8 mouse cellular contexts compared by ENCODE assay signal in the genomic region with DNA sequence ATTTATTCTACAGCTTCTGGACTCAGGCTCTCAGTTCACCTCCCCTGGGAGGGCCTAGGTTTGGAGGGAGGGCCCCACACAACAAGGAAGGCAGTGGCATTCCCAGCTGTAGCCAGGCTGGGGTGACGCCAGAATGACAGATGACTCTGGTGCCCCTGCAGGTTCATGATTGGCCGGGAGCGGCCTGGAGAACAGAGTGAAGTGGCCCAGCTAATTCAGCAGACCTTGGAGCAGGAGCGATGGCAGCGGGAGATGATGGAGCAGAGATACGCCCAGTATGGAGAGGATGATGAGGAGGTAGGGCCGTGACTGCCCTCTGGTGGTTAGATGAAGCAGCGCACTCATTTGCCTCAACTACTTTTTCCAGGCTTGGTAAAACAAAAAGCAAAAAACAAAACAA. TPM values are rescaled to one million over a fixed set of nuclear protein-coding genes. Genes with fewer than 3 reads are reported as not detected.
DNase-seq lines count a peak whose midpoint lies in the region; ATAC-seq lines count a peak whose summit lies in the region.

No protein-coding gene starts in this region.

- peak overlapping the region; percentile 69 for H3K27ac ChIP-seq in hindbrain, embryonic 16.5 days (ENCODE audit: low read depth, low read length)
- H3K27ac ChIP-seq in limb, embryonic 13.5 days, result peak overlapping the region; percentile 52; the same call in 1 of the 2 replicates
- H3K27ac ChIP-seq in midbrain, embryonic 13.5 days, result peak overlapping the region; percentile 87
- H3K27ac ChIP-seq in stomach, embryonic 14.5 days (ENCODE audit: low read length), result peak overlapping the region; percentile 50; the same call in 1 of the 2 replicates

- H3K36me3 ChIP-seq in hindbrain, embryonic 16.5 days (ENCODE audit: control insufficient read depth, insufficient read depth, low read length), result peaks cover 46% of the 10 kb centered on the region
- H3K36me3 ChIP-seq in limb, embryonic 13.5 days, result peaks cover 97% of the 10 kb centered on the region
- peaks cover 92% of the 10 kb centered on the region for H3K36me3 ChIP-seq in midbrain, embryonic 13.5 days
- peaks cover 72% of the 10 kb centered on the region for H3K36me3 ChIP-seq in stomach, embryonic 14.5 days (ENCODE audit: control insufficient read depth, insufficient read depth, low read length)

- H3K4me2 ChIP-seq in hindbrain, embryonic 16.5 days (ENCODE audit: low read length), result no peak overlapping the region
- 0 out of 2 replicates have a peak overlapping the region, but pooled peaks have one; percentile 12 for H3K4me2 ChIP-seq in limb, embryonic 13.5 days (replicated peaks)
- H3K4me2 ChIP-seq in midbrain, embryonic 13.5 days (replicated peaks), result peak overlapping the region; percentile 22
- H3K4me2 ChIP-seq in stomach, embryonic 14.5 days (replicated peaks; ENCODE audit: low read depth, low read length), result no peak overlapping the region

- peak overlapping the region; percentile 32 for H3K9ac ChIP-seq in hindbrain, embryonic 16.5 days (ENCODE audit: low read depth, low read length)
- H3K9ac ChIP-seq in limb, embryonic 13.5 days, result 0 out of 2 replicates have a peak overlapping the region, but pooled peaks have one; percentile 43
- no peak overlapping the region for H3K9ac ChIP-seq in midbrain, embryonic 13.5 days (replicated peaks)
- no peak overlapping the region for H3K9ac ChIP-seq in stomach, embryonic 14.5 days (replicated peaks; ENCODE audit: low read depth, low read length)

- H3K4me3 ChIP-seq in hindbrain, embryonic 16.5 days (ENCODE audit: low read length), result no peak overlapping the region
- no peak overlapping the region for H3K4me3 ChIP-seq in limb, embryonic 13.5 days
- no peak overlapping the region for H3K4me3 ChIP-seq in midbrain, embryonic 13.5 days (replicated peaks)
- no peak overlapping the region for H3K4me3 ChIP-seq in stomach, embryonic 14.5 days (ENCODE audit: low read depth, low read length)

- no peaks in the 10 kb centered on the region for H3K27me3 ChIP-seq in hindbrain, embryonic 16.5 days (replicated peaks; ENCODE audit: control insufficient read depth, insufficient read depth, low read length)
- H3K27me3 ChIP-seq in limb, embryonic 13.5 days, result no peaks in the 10 kb centered on the region
- no peaks in the 10 kb centered on the region for H3K27me3 ChIP-seq in midbrain, embryonic 13.5 days
- no peaks in the 10 kb centered on the region for H3K27me3 ChIP-seq in stomach, embryonic 14.5 days (ENCODE audit: control insufficient read depth, insufficient read depth, low read length)

- DNase-seq in urinary bladder, adult 18-20 months (ENCODE audit: low spot score in 2 of 2), result peak; percentile 51 to 53
- no peak for DNase-seq in urinary bladder, adult 2 months (ENCODE audit: low spot score)
- peak; percentile 96 for DNase-seq in cerebellum, adult 9-11 months
- peak; percentile 63 to 77 for DNase-seq in frontal cortex, postnatal 36 days (ENCODE audit: low spot score in 2 of 2)

- peak; percentile 56 for ATAC-seq in hindbrain, embryonic 16.5 days
- ATAC-seq in limb, embryonic 13.5 days (ENCODE audit: low FRiP score, low read depth), result no peak
- ATAC-seq in midbrain, embryonic 13.5 days, result peak; percentile 74
- ATAC-seq in stomach, embryonic 14.5 days (ENCODE audit: insufficient number of reproducible peaks, insufficient read depth, low FRiP score, low read depth), result peak; percentile 42; the same call in 1 of the 2 replicates

- WGBS in hindbrain, embryonic 16.5 days, result 1% methylated on average over 8 of the region's 8 CpGs
- WGBS in limb, embryonic 13.5 days, result 3% methylated on average over 8 of the region's 8 CpGs
- WGBS in midbrain, embryonic 13.5 days, result 2% methylated on average over 8 of the region's 8 CpGs
- 3% methylated on average over 8 of the region's 8 CpGs for WGBS in stomach, embryonic 14.5 days

- peaks cover 23% of the 10 kb centered on the region for H3K4me1 ChIP-seq in hindbrain, embryonic 16.5 days (ENCODE audit: control insufficient read depth, insufficient read depth, low read depth, low read length)
- peaks cover 15% of the 10 kb centered on the region for H3K4me1 ChIP-seq in limb, embryonic 13.5 days
- peaks cover 64% of the 10 kb centered on the region for H3K4me1 ChIP-seq in midbrain, embryonic 13.5 days (replicated peaks)
- H3K4me1 ChIP-seq in stomach, embryonic 14.5 days (ENCODE audit: control insufficient read depth, insufficient read depth, low read length), result peaks cover 4% of the 10 kb centered on the region; the same call in 1 of the 2 replicates

- no peaks in the 10 kb centered on the region for H3K9me3 ChIP-seq in hindbrain, embryonic 16.5 days (ENCODE audit: control insufficient read depth, low read length)
- no peaks in the 10 kb centered on the region for H3K9me3 ChIP-seq in limb, embryonic 13.5 days
- H3K9me3 ChIP-seq in midbrain, embryonic 13.5 days, result no peaks in the 10 kb centered on the region
- H3K9me3 ChIP-seq in stomach, embryonic 14.5 days (ENCODE audit: control insufficient read depth, low read depth, low read length), result no peaks in the 10 kb centered on the region

RNA-seq across cellular contexts. Expression of gene Samd14, which starts 8.6 kb away (rescaled TPM):
- polyA plus RNA-seq in urinary bladder, adult 2 months (2012; rRNA removed), result 5.8 and 9.6 TPM in 2 replicates
- polyA plus RNA-seq in hindbrain, embryonic 16.5 days (2015; fragmentation: Nextera tagmentation; extraction: Ambion mirVana), result 160 and 181 TPM in 2 replicates
- polyA plus RNA-seq in limb, embryonic 13.5 days (2015; fragmentation: Nextera tagmentation; extraction: Ambion mirVana), result 37.2 and 37.7 TPM in 2 replicates
- 123 and 141 TPM in 2 replicates for polyA plus RNA-seq in midbrain, embryonic 13.5 days (2015; fragmentation: Nextera tagmentation; extraction: Ambion mirVana)
- polyA plus RNA-seq in stomach, embryonic 14.5 days (2014; fragmentation: Nextera tagmentation; extraction: Ambion mirVana), result 22.8 and 24.5 TPM in 2 replicates

RNA-seq across cellular contexts. Expression of gene Ppp1r9b, which starts 10.2 kb away (rescaled TPM):
- 16.0 and 35.7 TPM in 2 replicates for polyA plus RNA-seq in urinary bladder, adult 2 months (2012; rRNA removed)
- polyA plus RNA-seq in hindbrain, embryonic 16.5 days (2015; fragmentation: Nextera tagmentation; extraction: Ambion mirVana), result 17.8 and 18.8 TPM in 2 replicates
- polyA plus RNA-seq in limb, embryonic 13.5 days (2015; fragmentation: Nextera tagmentation; extraction: Ambion mirVana), result 11.4 and 11.8 TPM in 2 replicates
- polyA plus RNA-seq in midbrain, embryonic 13.5 days (2015; fragmentation: Nextera tagmentation; extraction: Ambion mirVana), result 17.4 and 17.8 TPM in 2 replicates
- 13.5 and 14.4 TPM in 2 replicates for polyA plus RNA-seq in stomach, embryonic 14.5 days (2014; fragmentation: Nextera tagmentation; extraction: Ambion mirVana)

RNA-seq across cellular contexts. Expression of gene Sgca, which starts 24.9 kb away (rescaled TPM):
- 69.2 and 93.5 TPM in 2 replicates for polyA plus RNA-seq in urinary bladder, adult 2 months (2012; rRNA removed)
- polyA plus RNA-seq in hindbrain, embryonic 16.5 days (2015; fragmentation: Nextera tagmentation; extraction: Ambion mirVana), result 0.24 and 1.3 TPM in 2 replicates
- polyA plus RNA-seq in limb, embryonic 13.5 days (2015; fragmentation: Nextera tagmentation; extraction: Ambion mirVana), result 6.1 and 7.1 TPM in 2 replicates
- polyA plus RNA-seq in midbrain, embryonic 13.5 days (2015; fragmentation: Nextera tagmentation; extraction: Ambion mirVana), result 0.17 TPM in 1 of 2 replicates, not detected in the other
- polyA plus RNA-seq in stomach, embryonic 14.5 days (2014; fragmentation: Nextera tagmentation; extraction: Ambion mirVana), result 0.30 and 0.46 TPM in 2 replicates

RNA-seq across cellular contexts. Expression of gene Hils1, which starts 33.7 kb away (rescaled TPM):
- 0.19 and 0.22 TPM in 2 replicates for polyA plus RNA-seq in urinary bladder, adult 2 months (2012; rRNA removed)
- polyA plus RNA-seq in hindbrain, embryonic 16.5 days (2015; fragmentation: Nextera tagmentation; extraction: Ambion mirVana), result not detected in 2 replicates
- not detected in 2 replicates for polyA plus RNA-seq in limb, embryonic 13.5 days (2015; fragmentation: Nextera tagmentation; extraction: Ambion mirVana)
- polyA plus RNA-seq in midbrain, embryonic 13.5 days (2015; fragmentation: Nextera tagmentation; extraction: Ambion mirVana), result not detected in 2 replicates
- polyA plus RNA-seq in stomach, embryonic 14.5 days (2014; fragmentation: Nextera tagmentation; extraction: Ambion mirVana), result not detected in 2 replicates

RNA-seq across cellular contexts. Expression of gene Pdk2, which starts 40.1 kb away (rescaled TPM):
- 34.6 and 59.4 TPM in 2 replicates for polyA plus RNA-seq in urinary bladder, adult 2 months (2012; rRNA removed)
- polyA plus RNA-seq in hindbrain, embryonic 16.5 days (2015; fragmentation: Nextera tagmentation; extraction: Ambion mirVana), result 34.6 and 42.1 TPM in 2 replicates
- polyA plus RNA-seq in limb, embryonic 13.5 days (2015; fragmentation: Nextera tagmentation; extraction: Ambion mirVana), result 33.7 and 34.9 TPM in 2 replicates
- 21.4 and 24.7 TPM in 2 replicates for polyA plus RNA-seq in midbrain, embryonic 13.5 days (2015; fragmentation: Nextera tagmentation; extraction: Ambion mirVana)
- 34.1 and 35.8 TPM in 2 replicates for polyA plus RNA-seq in stomach, embryonic 14.5 days (2014; fragmentation: Nextera tagmentation; extraction: Ambion mirVana)

Comparison
In these comparisons a context has a peak if more than half of its experiments do, and no peak if none do; other contexts are left out.
1. H3K4me2 ChIP-seq: peak in limb, embryonic 13.5 days (single experiment) and midbrain, embryonic 13.5 days (single experiment); none in hindbrain, embryonic 16.5 days (single experiment) and stomach, embryonic 14.5 days (single experiment).
2. H3K9ac ChIP-seq: peak in hindbrain, embryonic 16.5 days (single experiment) and limb, embryonic 13.5 days (single experiment); none in midbrain, embryonic 13.5 days (single experiment) and stomach, embryonic 14.5 days (single experiment).
3. Peak in every context shown above with its lines, with median percentiles within 50 percentile points of each other: H3K27ac ChIP-seq.